Mouse (Mus musculus) testis, adult 2 months (tissue): ENCODE data around the gene Bhlha15.

Experiments used
- CTCF ChIP-seq: fragments of 200-500 bp; IDR thresholded peaks from 2 replicates; pipeline ENCODE4 v1.5.1; 2012; ENCODE audit warnings: low read depth, mild to moderate bottlenecking, inconsistent platforms, low read length, moderate library complexity; ENCODE audit not compliant: control insufficient read depth, insufficient read depth, insufficient replicate concordance
- POLR2A ChIP-seq: fragments of 200-500 bp; IDR thresholded peaks from 2 replicates; pipeline ENCODE4 v1.6.1; 2012; ENCODE audit warnings: low read depth, mild to moderate bottlenecking, inconsistent platforms, low read length, moderate library complexity; ENCODE audit not compliant: control insufficient read depth

DNA sequence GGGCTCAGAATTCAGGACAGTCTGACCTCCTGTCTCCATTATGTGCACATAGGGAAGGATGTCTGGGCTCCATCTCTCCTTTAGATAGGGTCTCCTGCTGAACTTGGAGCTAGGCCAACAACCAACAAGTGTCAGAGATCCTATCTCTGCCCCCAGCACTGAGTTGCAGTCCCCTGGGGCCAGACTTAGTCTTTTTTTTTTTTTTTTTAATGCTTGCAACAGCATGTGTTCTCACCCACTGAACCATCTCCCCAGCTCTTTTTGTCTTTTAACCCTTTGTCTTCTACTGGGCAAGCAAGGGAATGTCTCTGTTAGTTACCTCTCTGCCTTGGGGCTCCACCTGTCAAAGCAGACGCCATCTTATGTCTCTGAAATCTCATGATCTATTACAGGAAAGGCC is 48.9 kb downstream of the Bhlha15 start:
- no peak for TF ChIP-seq CTCF
- no peak for TF ChIP-seq POLR2A
